Mouse (Mus musculus) liver, postnatal 0 days (tissue): Measurements from ENCODE around the gene Ppm1l.

ENCODE experiments used
- CTCF ChIP-seq: sonication (generic); IDR thresholded peaks from 2 replicates; pipeline ENCODE4 v1.5.1; 2016; ENCODE audit warnings: antibody characterized with exemption, low read depth
- EP300 ChIP-seq: IDR thresholded peaks from 2 replicates; pipeline ENCODE4 v1.6.1; 2016; ENCODE audit warnings: antibody characterized with exemption, low read depth, mild to moderate bottlenecking

GRCm38 (mm10) chr3:69607468-69607867 lies 290.8 kb downstream of the Ppm1l start:
- TF ChIP-seq CTCF (no peak), EP300 (no peak)
